Mouse (Mus musculus): Measurements from ENCODE around the gene Mob3b. TPM values are rescaled to one million over a fixed set of nuclear protein-coding genes. Genes with fewer than 3 reads are reported as not detected.

Mob3b gene
- polyA plus RNA-seq, 1 experiment, result 6.5 TPM

DNA sequence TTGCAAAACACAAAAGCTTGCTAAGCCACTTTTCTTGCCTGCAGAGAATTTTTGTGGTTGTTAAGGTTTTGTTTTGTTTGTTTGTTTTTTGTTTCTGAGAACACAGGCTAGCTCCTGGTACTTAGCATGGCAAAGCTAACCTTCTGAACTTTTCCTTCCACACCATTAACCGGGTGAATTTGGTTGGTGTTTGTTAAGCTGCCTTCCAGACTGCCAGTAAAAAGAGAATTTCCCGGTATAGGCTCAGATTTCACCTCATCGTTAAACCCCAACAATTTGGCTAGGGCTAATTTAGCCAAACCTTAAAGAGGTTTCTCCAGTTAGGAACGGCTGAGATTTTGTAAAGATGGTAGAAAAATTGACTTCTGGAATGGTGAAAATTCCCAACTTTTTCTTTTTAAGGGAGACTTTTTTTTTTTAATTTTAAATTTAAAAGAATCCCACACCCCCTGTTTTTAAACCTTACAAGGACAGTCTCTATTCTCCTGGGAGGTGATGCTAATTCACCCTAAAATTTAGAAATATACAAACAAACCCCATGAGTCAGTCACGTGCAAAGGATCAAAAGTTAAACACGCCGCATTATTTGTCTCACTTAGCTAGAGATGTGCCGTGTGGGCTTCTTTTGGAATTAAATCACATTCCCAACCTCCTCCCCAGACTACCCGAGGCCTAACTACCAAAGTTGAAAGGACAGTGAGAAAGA lies 108.1 kb downstream of the Mob3b start:
- no peak overlapping the region for H3K9ac ChIP-seq (ENCODE audit: low read depth, poor library complexity, severe bottlenecking)
- no peak overlapping the region for H3K4me3 ChIP-seq (ENCODE audit: low read depth, low read length)
- no peaks in the 10 kb centered on the region for H3K27me3 ChIP-seq (ENCODE audit: control insufficient read depth, insufficient read depth, low read length, poor library complexity, severe bottlenecking)
- H3K4me1 ChIP-seq (ENCODE audit: control insufficient read depth, insufficient read depth, low read length), result no peaks in the 10 kb centered on the region
- no peak overlapping the region for H3K27ac ChIP-seq (ENCODE audit: insufficient read depth, low read length)
- TF ChIP-seq POLR2A (IDR thresholded peaks at IDR 0.05; ENCODE audit: insufficient read depth, low read length), result no peak
- no peaks in the 10 kb centered on the region for H3K36me3 ChIP-seq (ENCODE audit: control insufficient read depth, insufficient read depth, low read length, poor library complexity, severe bottlenecking)
- H3K9me3 ChIP-seq (replicated peaks; ENCODE audit: control insufficient read depth, insufficient read depth, low read length, poor library complexity, severe bottlenecking), result no peaks in the 10 kb centered on the region

DNA sequence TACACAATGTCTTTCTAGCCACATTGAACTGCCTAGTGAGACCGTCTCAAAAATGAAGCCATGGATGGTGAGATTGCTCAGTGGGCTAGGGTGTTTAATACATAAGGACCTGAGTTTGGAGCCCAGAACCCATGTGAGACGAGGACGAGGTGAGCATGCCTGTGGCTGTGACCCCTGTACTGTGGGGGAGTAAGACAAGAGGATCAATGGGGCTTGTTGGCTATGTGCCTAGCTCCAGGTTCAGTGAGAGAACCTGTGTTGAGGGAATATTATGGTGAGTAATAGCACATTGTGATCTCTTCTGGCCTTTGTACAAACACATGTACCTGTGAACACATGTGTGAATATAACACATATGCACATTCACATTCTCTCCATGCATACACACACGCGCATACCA lies 116.4 kb downstream of the Mob3b start:
- no peaks in the 10 kb centered on the region for H3K9me3 ChIP-seq (replicated peaks; ENCODE audit: control insufficient read depth, insufficient read depth, low read length, poor library complexity, severe bottlenecking)
- no peaks in the 10 kb centered on the region for H3K4me1 ChIP-seq (ENCODE audit: control insufficient read depth, insufficient read depth, low read length)
- H3K9ac ChIP-seq (ENCODE audit: low read depth, poor library complexity, severe bottlenecking), result no peak overlapping the region
- no peaks in the 10 kb centered on the region for H3K36me3 ChIP-seq (ENCODE audit: control insufficient read depth, insufficient read depth, low read length, poor library complexity, severe bottlenecking)
- no peak overlapping the region for H3K27ac ChIP-seq (ENCODE audit: insufficient read depth, low read length)
- no peak overlapping the region for H3K4me3 ChIP-seq (ENCODE audit: low read depth, low read length)
- H3K27me3 ChIP-seq (ENCODE audit: control insufficient read depth, insufficient read depth, low read length, poor library complexity, severe bottlenecking), result no peaks in the 10 kb centered on the region
- TF ChIP-seq EP300 (IDR thresholded peaks at IDR 0.05; ENCODE audit: insufficient read depth, low read depth, low read length) (no peak), POLR2A (IDR thresholded peaks at IDR 0.05; ENCODE audit: insufficient read depth, low read length) (no peak), CTCF (IDR thresholded peaks at IDR 0.05; ENCODE audit: low read depth, low read length) (no peak)

DNA sequence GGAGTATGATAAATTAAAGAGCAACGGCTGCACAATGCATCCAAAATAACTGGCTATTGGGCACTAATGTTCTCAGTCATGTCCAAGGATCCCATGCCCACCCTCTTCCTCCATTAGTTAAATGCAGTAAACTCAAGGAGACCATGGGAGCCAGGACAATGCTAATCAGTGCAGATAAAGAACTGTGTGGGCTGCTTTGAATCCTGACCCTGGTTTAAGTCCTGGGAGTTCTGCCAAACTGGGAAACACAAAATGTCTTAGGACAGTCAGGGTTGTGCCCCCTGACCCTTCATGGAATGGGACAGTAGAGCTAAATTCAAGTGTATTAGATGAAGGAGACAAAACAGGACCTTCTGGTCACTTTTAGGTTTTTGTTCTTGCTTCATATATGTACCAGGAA lies 117.0 kb downstream of the Mob3b start:
- H3K9me3 ChIP-seq (replicated peaks; ENCODE audit: control insufficient read depth, insufficient read depth, low read length, poor library complexity, severe bottlenecking), result no peaks in the 10 kb centered on the region
- H3K36me3 ChIP-seq (ENCODE audit: control insufficient read depth, insufficient read depth, low read length, poor library complexity, severe bottlenecking), result no peaks in the 10 kb centered on the region
- no peak overlapping the region for H3K4me3 ChIP-seq (ENCODE audit: low read depth, low read length)
- no peaks in the 10 kb centered on the region for H3K27me3 ChIP-seq (ENCODE audit: control insufficient read depth, insufficient read depth, low read length, poor library complexity, severe bottlenecking)
- no peak overlapping the region for H3K9ac ChIP-seq (ENCODE audit: low read depth, poor library complexity, severe bottlenecking)
- H3K4me1 ChIP-seq (ENCODE audit: control insufficient read depth, insufficient read depth, low read length), result no peaks in the 10 kb centered on the region
- TF ChIP-seq CTCF (IDR thresholded peaks at IDR 0.05; ENCODE audit: low read depth, low read length) (no peak), EP300 (IDR thresholded peaks at IDR 0.05; ENCODE audit: insufficient read depth, low read depth, low read length) (no peak), POLR2A (IDR thresholded peaks at IDR 0.05; ENCODE audit: insufficient read depth, low read length) (no peak)
- no peak overlapping the region for H3K27ac ChIP-seq (ENCODE audit: insufficient read depth, low read length)

- Histone ChIP-seq H3K4me3 (ENCODE audit: low read depth, low read length) (no peak overlapping the region), H3K27me3 (ENCODE audit: control insufficient read depth, insufficient read depth, low read length, poor library complexity, severe bottlenecking) (no peaks in the 10 kb centered on the region), H3K36me3 (ENCODE audit: control insufficient read depth, insufficient read depth, low read length, poor library complexity, severe bottlenecking) (no peaks in the 10 kb centered on the region), H3K9ac (ENCODE audit: low read depth, poor library complexity, severe bottlenecking) (no peak overlapping the region), H3K27ac (ENCODE audit: insufficient read depth, low read length) (no peak overlapping the region), H3K9me3 (replicated peaks; ENCODE audit: control insufficient read depth, insufficient read depth, low read length, poor library complexity, severe bottlenecking) (no peaks in the 10 kb centered on the region), H3K4me1 (ENCODE audit: control insufficient read depth, insufficient read depth, low read length) (no peaks in the 10 kb centered on the region)
- TF ChIP-seq CTCF (IDR thresholded peaks at IDR 0.05; ENCODE audit: low read depth, low read length), result no peak
These were observed 119.5 kb downstream of the Mob3b start for GRCm38 (mm10) chr4:35037824-35038223.

DNA sequence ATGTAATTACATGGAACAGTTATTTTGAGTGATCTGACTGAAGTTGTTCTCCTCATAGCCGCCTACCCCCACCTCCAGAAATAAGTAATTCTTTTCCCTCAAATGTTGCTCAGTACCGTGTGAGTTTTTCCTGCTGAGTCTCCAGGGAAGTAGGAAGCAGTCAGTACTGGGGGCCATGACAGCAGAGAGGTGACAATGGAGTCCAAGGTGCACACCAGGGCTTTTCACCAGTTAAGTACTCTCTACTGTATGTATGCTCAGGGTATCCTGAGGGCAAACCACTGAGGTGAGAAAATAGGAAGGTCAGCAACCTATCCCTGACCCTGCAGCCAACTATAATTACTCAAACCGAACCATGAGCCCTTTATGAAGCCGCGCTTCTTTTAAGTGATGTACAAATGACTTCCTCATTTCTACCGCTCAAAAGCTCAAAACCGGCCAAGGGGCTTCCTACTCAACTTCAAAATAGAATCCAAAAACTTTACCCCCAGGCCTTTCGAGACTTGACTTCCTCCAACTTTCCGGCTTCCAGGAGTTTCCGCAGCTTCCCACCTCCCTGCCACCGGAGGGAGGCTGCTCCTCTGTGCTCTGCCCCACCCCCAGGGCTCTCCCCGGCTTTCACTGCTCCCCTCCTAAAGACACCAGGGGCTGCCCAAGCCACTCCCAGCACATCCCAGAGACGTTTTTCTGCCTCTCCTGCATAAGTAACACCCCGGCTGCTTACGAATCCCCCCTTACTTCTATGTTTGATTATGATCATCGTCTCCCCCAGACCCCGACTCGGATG lies 122.6 kb downstream of the Mob3b start:
- no peak overlapping the region for H3K9ac ChIP-seq (ENCODE audit: low read depth, poor library complexity, severe bottlenecking)
- no peak for TF ChIP-seq CTCF (IDR thresholded peaks at IDR 0.05; ENCODE audit: low read depth, low read length)
- no peak for TF ChIP-seq EP300 (IDR thresholded peaks at IDR 0.05; ENCODE audit: insufficient read depth, low read depth, low read length)
- TF ChIP-seq POLR2A (IDR thresholded peaks at IDR 0.05; ENCODE audit: insufficient read depth, low read length), result no peak
- H3K27ac ChIP-seq (ENCODE audit: insufficient read depth, low read length), result no peak overlapping the region
- no peak overlapping the region for H3K4me3 ChIP-seq (ENCODE audit: low read depth, low read length)
- no peaks in the 10 kb centered on the region for H3K36me3 ChIP-seq (ENCODE audit: control insufficient read depth, insufficient read depth, low read length, poor library complexity, severe bottlenecking)
- H3K9me3 ChIP-seq (replicated peaks; ENCODE audit: control insufficient read depth, insufficient read depth, low read length, poor library complexity, severe bottlenecking), result no peaks in the 10 kb centered on the region
- no peaks in the 10 kb centered on the region for H3K4me1 ChIP-seq (ENCODE audit: control insufficient read depth, insufficient read depth, low read length)
- no peaks in the 10 kb centered on the region for H3K27me3 ChIP-seq (ENCODE audit: control insufficient read depth, insufficient read depth, low read length, poor library complexity, severe bottlenecking)

- Histone ChIP-seq H3K36me3 (ENCODE audit: control insufficient read depth, insufficient read depth, low read length, poor library complexity, severe bottlenecking) (no peaks in the 10 kb centered on the region), H3K9ac (ENCODE audit: low read depth, poor library complexity, severe bottlenecking) (no peak overlapping the region), H3K4me1 (ENCODE audit: control insufficient read depth, insufficient read depth, low read length) (no peaks in the 10 kb centered on the region), H3K27me3 (ENCODE audit: control insufficient read depth, insufficient read depth, low read length, poor library complexity, severe bottlenecking) (no peaks in the 10 kb centered on the region), H3K4me3 (ENCODE audit: low read depth, low read length) (no peak overlapping the region), H3K27ac (ENCODE audit: insufficient read depth, low read length) (no peak overlapping the region), H3K9me3 (replicated peaks; ENCODE audit: control insufficient read depth, insufficient read depth, low read length, poor library complexity, severe bottlenecking) (no peaks in the 10 kb centered on the region)
- TF ChIP-seq CTCF (IDR thresholded peaks at IDR 0.05; ENCODE audit: low read depth, low read length) (no peak), POLR2A (IDR thresholded peaks at IDR 0.05; ENCODE audit: insufficient read depth, low read length) (no peak), EP300 (IDR thresholded peaks at IDR 0.05; ENCODE audit: insufficient read depth, low read depth, low read length) (no peak)
These were observed 124.5 kb downstream of the Mob3b start for GRCm38 (mm10) chr4:35032758-35033157.

Measured in ES-Bruce4 (cell line).